Mouse (Mus musculus) limb, embryonic 14.5 days (tissue): Measurements from ENCODE around the gene Pask. TPM values are rescaled to one million over a fixed set of nuclear protein-coding genes. Genes with fewer than 3 reads are reported as not detected.

ENCODE experiments used
- ATAC-seq: fragments of 200-750 bp; cut with Nextera tagmentation; 2 replicates; pipeline ENCODE4 v1.8.0; 2017; ENCODE audit warnings: low read depth, moderate number of reproducible peaks, moderate TSS enrichment; ENCODE audit not compliant: low FRiP score
- DNase-seq: peaks from one replicate; pipeline ENCODE4 v3.0.0-alpha.2; 2015; ENCODE audit warnings: low spot score
- H3K27ac ChIP-seq: fragments of 300-500 bp; sonication (generic); replicated peaks from 2 replicates; pipeline ENCODE4 v1.5.1; 2014; ENCODE audit warnings: low read depth, mild to moderate bottlenecking, low read length, moderate library complexity, mixed read lengths
- H3K27me3 ChIP-seq: fragments of 300-500 bp; sonication (generic); 2 replicates; pipeline ENCODE4 v1.6.1; 2014; ENCODE audit warnings: low read length, mixed read lengths; ENCODE audit not compliant: control insufficient read depth, insufficient read depth
- H3K36me3 ChIP-seq: fragments of 300-500 bp; sonication (generic); 2 replicates; pipeline ENCODE4 v1.6.1; 2014; ENCODE audit warnings: mild to moderate bottlenecking, low read length, moderate library complexity, mixed read lengths; ENCODE audit not compliant: control insufficient read depth, insufficient read depth
- H3K4me1 ChIP-seq: fragments of 300-500 bp; sonication (generic); 2 replicates; pipeline ENCODE4 v1.6.1; 2014; ENCODE audit warnings: antibody characterized with exemption, low read length, mixed read lengths; ENCODE audit not compliant: control insufficient read depth, insufficient read depth
- H3K4me2 ChIP-seq: fragments of 300-500 bp; sonication (generic); replicated peaks from 2 replicates; pipeline ENCODE4 v1.6.1; 2014; ENCODE audit warnings: low read depth, mild to moderate bottlenecking, low read length, moderate library complexity; ENCODE audit not compliant: severe bottlenecking
- H3K4me3 ChIP-seq: fragments of 300-500 bp; sonication (generic); replicated peaks from 2 replicates; pipeline ENCODE4 v1.5.1; 2014; ENCODE audit warnings: low read length
- H3K9ac ChIP-seq: fragments of 300-500 bp; sonication (generic); 2 replicates; pipeline ENCODE4 v1.6.1; 2014; ENCODE audit warnings: mild to moderate bottlenecking, low read depth, low read length, moderate library complexity; ENCODE audit not compliant: severe bottlenecking
- H3K9me3 ChIP-seq: fragments of 300-500 bp; sonication (generic); 2 replicates; pipeline ENCODE4 v1.6.1; 2016; ENCODE audit warnings: low read length; ENCODE audit not compliant: control insufficient read depth
- POLR2A ChIP-seq: fragments of 200-500 bp; IDR thresholded peaks from 2 replicates; pipeline ENCODE4 v1.8.0; 2012; ENCODE audit warnings: inconsistent platforms, mild to moderate bottlenecking, moderate library complexity, borderline replicate concordance; ENCODE audit not compliant: insufficient read depth, insufficient read length; ENCODE audit errors: extremely low read depth
- WGBS: fragments of 180-500 bp; shearing (Covaris S2); extraction: QIAGEN DNeasy Blood & Tissue Kit; methylation state at CpG from one replicate; pipeline ENCODE4 v1.1.7; 2014; 5-methylcytosine and 5-hydroxymethylcytosine counted together
- polyA plus RNA-seq, 2 experiments: library from polyadenylated mRNA; depleted of rRNA in 1 of 2; stranded (reverse) in 1 of 2; unstranded in 1 of 2; fragments of >200 nt; fragmentation: Nextera tagmentation in 1 of 2; extraction: Ambion mirVana in 1 of 2; gene quantifications; 2 replicates each; pipeline versions ENCODE4 v1.2.1 to v1.2.3; 2012 to 2014

Pask gene
- polyA plus RNA-seq (2012; rRNA removed) = 17.8 and 19.3 TPM in 2 replicates
- polyA plus RNA-seq (2014; fragmentation: Nextera tagmentation; extraction: Ambion mirVana) = 11.2 and 11.7 TPM in 2 replicates

DNA sequence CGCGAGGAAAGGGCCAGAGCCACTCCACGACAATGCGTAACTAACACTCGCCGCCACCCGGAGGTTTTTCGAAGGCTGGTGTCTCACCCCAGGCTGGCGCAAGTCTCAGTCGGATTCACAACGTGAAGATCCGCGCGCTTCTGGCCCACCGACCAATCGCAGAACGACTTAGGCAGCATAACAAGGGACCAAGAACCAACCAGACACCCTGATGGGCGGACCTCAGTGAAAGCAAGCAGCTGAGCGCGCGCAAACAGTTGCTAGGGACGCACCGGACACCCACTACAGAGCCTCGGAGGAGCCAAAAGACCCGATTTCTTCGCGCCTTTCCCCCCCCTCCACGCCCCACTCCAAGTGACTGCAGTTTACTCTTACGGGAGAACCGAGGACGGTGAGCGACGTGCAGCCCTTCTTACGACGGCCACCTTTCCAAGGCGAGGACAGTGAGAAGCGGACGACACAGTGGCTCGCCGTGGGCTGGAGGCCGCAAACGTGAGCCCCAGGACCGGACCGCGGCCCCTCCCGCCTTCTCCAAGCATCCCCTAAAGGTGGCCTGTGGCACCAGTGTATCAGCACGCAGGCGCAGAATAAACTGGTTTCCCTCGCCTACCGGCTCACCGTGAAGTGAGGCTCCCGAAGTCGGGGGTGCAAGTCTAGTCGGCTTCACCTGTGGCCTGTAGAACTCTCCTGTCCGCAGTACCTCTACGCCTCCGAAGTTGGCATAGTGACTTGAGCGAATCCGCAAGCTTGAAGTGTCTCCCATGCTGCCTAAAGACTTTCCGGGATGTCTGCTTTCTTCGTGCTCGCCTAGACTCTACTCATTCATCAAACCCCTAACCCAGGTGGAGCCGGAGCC lies at the start of gene Pask, which contains the start of gene Ppp1r7:
TSS of gene Pask (minus strand) at position 835 of the 856 bp plus-strand sequence.
TSS of gene Ppp1r7 (plus strand) at position 207 of the 856 bp plus-strand sequence.
- TF ChIP-seq POLR2A = no peak
- H3K9ac ChIP-seq = peak within 1 kb of the TSS; percentile 82
- peaks cover 7% of the 10 kb centered on the region for H3K36me3 ChIP-seq
- peak within 1 kb of the TSS; percentile 68 for H3K27ac ChIP-seq
- H3K27me3 ChIP-seq = no peaks in the 10 kb centered on the region
- H3K4me1 ChIP-seq = peaks cover 8% of the 10 kb centered on the region
- no peaks in the 10 kb centered on the region for H3K9me3 ChIP-seq
- H3K4me2 ChIP-seq = peak within 1 kb of the TSS; percentile 82
- DNase-seq (peak; percentile 99), ATAC-seq (peak; percentile 93)
- peak within 1 kb of the TSS; percentile 85 for H3K4me3 ChIP-seq
- WGBS = under 1% methylated on average over 54 of the region's 63 CpGs

DNA sequence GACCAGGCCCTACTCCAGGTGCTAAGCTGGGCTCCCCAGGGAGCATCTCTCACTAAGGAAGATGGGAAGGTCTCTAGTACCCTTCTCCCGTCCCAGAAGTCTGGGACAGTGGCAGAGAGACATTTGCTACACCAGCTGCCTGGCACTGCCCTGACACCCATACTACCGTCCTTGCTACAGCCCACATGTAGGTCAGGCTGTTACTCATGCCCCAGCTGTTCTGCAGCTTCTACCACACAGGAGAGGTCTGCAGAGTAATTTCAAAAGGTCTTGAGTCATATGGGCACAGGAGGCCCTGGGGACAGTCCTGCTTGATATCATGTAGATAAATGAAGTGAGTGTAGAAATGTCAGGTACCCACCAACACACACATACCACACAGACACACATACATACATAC lies 45.6 kb upstream of the Pask start:
- 76% methylated on average over 2 of the region's 2 CpGs for WGBS
- Histone ChIP-seq H3K4me2 (no peak overlapping the region), H3K4me3 (no peak overlapping the region), H3K27ac (no peak overlapping the region), H3K36me3 (no peaks in the 10 kb centered on the region), H3K27me3 (no peaks in the 10 kb centered on the region), H3K4me1 (no peaks in the 10 kb centered on the region), H3K9me3 (no peaks in the 10 kb centered on the region), H3K9ac (no peak overlapping the region)
- DNase-seq = no peak
- ATAC-seq = no peak
- TF ChIP-seq POLR2A = no peak

DNA sequence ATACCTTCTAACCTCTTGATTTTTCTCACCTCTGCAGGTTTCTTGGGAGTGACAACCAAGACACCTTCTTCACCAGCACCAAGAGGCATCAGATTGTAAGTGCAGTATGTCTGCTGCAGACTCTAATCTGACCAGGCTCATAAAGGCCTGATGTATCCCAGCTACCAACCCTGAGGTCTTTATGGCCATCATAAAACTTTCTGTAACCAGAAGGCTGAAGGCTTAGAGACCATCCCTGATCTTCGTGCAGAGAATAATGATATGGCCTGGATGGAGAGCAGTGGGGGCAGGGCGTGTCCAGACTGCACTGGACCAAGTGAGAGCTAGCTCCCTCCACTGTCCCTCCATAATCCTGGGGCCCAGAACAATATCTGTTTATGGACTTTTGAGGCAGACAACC lies 43.9 kb upstream of the Pask start:
- H3K27me3 ChIP-seq = no peaks in the 10 kb centered on the region
- WGBS = 35% methylated on average over 2 of the region's 2 CpGs
- no peak overlapping the region for H3K4me3 ChIP-seq
- no peak overlapping the region for H3K27ac ChIP-seq
- no peak for ATAC-seq
- H3K9me3 ChIP-seq = no peaks in the 10 kb centered on the region
- no peaks in the 10 kb centered on the region for H3K36me3 ChIP-seq
- no peak overlapping the region for H3K9ac ChIP-seq
- no peak for DNase-seq
- H3K4me2 ChIP-seq = no peak overlapping the region
- H3K4me1 ChIP-seq = no peaks in the 10 kb centered on the region
- TF ChIP-seq POLR2A = no peak

DNA sequence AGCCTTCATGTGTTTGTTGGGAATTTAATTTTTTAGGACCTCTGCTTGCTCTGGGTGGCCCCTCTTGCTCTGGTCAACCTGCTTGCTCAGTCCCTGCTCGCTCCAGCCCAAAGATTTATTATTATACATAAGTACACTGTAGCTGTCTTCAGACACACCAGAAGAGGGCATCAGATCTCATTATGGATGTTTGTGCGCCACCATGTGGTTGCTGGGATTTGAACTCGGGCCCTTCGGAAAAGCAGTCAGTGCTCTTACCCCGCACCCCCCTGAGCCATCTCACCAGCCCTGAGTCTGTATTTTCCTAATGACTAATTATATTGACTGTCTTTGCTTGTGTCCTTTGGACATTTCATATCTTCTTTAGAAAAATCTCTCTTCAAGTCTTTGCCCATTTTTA lies 35.8 kb upstream of the Pask start:
- no peak for TF ChIP-seq POLR2A
- no peak for DNase-seq
- Histone ChIP-seq H3K9me3 (no peaks in the 10 kb centered on the region), H3K36me3 (no peaks in the 10 kb centered on the region), H3K4me2 (no peak overlapping the region), H3K9ac (no peak overlapping the region), H3K4me1 (no peaks in the 10 kb centered on the region), H3K27me3 (no peaks in the 10 kb centered on the region), H3K4me3 (no peak overlapping the region), H3K27ac (no peak overlapping the region)
- WGBS = 79% methylated on average over 5 of the region's 5 CpGs
- ATAC-seq = no peak

DNA sequence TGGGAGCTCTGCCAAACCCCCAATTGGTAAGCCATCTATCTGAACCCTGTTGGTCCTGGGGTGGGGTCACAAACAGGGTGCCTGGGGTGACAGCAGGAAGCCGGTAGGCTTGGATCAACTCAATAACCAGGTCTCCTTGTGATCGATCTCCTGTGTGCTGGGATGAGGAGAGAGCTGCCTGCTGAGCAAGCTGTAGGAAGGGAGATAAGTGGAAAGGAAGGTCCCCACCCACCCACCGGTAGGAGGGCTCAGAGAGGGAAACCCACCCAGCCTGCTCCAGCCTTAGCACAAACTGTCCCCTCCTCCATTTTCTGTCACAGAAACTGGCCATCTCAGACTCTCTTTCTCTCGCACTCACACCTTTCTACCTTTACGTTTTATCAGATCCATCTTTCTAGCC lies 34.0 kb upstream of the Pask start:
- Histone ChIP-seq H3K36me3 (no peaks in the 10 kb centered on the region), H3K9me3 (no peaks in the 10 kb centered on the region), H3K9ac (no peak overlapping the region), H3K4me3 (no peak overlapping the region), H3K4me2 (no peak overlapping the region), H3K27ac (no peak overlapping the region), H3K4me1 (no peaks in the 10 kb centered on the region), H3K27me3 (no peaks in the 10 kb centered on the region)
- ATAC-seq = no peak
- TF ChIP-seq POLR2A = no peak
- WGBS = 67% methylated on average over 5 of the region's 5 CpGs
- no peak for DNase-seq

DNA sequence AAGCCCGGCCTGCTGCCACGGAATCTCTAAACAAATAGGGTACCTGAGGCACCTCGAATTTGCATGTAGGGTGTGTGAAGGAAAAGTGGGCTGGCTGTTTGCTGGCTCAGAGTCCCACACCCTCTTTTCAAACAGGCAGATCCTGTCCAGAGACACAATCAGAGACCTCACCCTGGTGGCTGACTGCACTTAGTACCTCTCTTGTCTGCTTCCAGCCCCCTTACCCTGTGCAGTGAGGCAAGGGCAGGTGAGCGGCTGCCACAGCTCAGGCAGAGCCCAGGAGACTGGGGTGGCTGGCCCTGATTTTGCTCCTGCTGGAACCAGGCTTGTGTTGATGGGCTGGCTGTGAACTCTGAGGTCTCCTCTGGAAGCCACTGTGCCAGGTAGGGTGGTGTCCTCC lies 30.4 kb upstream of the Pask start, which contains the start of gene Ano7:
TSS of gene Ano7 (plus strand) at position 266 of the 400 bp plus-strand sequence.
- Histone ChIP-seq H3K9ac (no peak within 1 kb of the TSS), H3K9me3 (no peaks in the 10 kb centered on the region), H3K36me3 (no peaks in the 10 kb centered on the region), H3K4me3 (no peak within 1 kb of the TSS), H3K4me1 (no peaks in the 10 kb centered on the region), H3K27ac (no peak within 1 kb of the TSS), H3K4me2 (no peak within 1 kb of the TSS), H3K27me3 (no peaks in the 10 kb centered on the region)
- TF ChIP-seq POLR2A = no peak
- no peak for DNase-seq
- ATAC-seq = no peak
- 63% methylated on average over 4 of the region's 4 CpGs for WGBS
